Mouse (Mus musculus): Measurements from ENCODE around the gene Lyg2.

- TF ChIP-seq POLR2A (IDR thresholded peaks at IDR 0.05; ENCODE audit: insufficient read length, low read depth) (no peak), MAX (IDR thresholded peaks at IDR 0.05; ENCODE audit: low read depth) (no peak), REST (IDR thresholded peaks at IDR 0.05; ENCODE audit: insufficient read depth, insufficient read length) (no peak), E2F4 (IDR thresholded peaks at IDR 0.05; ENCODE audit: insufficient read depth) (no peak)
Observed at GRCm38 (mm10) chr1:37889206-37889605, 27.1 kb downstream of the Lyg2 start.

Data from myocyte (in vitro differentiated cells).